Mouse (Mus musculus): Measurements from ENCODE around the gene Ankrd61.

The Ankrd61 gene

DNA sequence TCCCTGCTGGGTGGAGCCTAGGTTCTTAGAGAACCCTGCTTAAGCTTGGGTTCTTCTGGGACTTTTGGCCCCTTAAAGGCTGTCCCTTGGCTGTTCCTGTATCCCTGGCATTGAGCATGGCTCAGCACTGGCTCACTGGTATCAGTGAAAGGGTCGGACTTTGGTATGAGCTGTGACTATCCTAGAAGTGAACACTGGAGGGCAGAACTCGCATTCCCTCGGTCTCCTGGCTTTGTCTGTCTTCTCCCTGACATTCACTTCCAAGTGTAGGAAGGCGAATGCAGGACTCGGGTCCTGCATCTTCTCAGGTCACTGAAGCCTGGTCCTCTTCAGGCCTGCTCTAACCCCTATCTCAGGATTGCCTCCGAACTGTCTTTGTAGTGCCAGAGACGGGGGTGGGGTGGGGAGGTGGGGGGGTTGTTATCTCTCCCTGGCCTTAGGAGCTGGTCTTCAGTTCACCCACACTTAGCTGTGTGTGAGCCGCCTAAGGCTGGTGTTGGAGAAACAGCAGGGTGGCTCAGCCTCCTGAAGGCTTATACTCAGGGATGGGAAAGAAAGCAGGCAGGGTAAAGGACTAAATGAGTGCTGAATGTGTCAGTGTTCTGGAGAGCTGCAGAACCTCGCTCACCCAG lies 5.1 kb downstream of the Ankrd61 start:
- no peak for DNase-seq

DNA sequence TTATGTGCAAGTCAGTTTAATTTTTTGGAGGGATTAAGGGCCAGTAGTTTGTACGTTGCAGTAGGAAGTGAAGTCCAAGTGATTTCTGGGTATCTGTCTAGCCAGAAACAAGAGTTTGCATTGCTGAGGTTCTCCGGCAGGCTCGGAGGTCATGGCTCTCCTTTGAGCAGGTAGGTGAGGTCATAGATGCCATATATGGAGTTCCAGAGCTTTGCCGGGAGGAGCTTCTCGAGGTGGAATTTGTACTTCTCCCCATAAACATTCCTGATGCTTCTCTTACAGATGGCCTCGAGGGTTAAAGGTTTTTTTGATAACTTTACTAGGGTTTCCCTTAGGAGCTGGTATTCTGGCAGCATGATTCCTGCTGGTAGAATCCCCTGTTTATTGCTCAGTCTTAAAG lies 6.7 kb downstream of the Ankrd61 start:
- DNase-seq, result no peak

DNA sequence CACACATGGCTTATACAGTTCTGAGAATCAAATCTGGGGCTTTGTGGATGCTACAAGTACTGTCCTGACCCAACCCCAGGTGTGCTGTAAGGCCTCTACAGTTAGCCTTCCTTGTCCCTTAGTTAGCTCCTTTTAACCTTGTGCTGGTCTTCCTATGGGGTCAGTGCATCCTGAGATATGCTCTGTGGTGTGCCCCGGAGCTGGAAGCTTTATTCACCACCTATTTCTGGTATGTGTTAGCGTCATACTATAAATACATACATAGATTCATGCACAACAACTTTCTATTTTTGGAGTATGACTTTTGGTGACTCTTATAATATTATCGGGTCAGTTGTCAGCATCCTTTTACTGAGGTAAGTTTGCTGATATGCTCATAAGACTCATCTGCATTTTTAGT lies 12.2 kb downstream of the Ankrd61 start:
- DNase-seq, result no peak

DNA sequence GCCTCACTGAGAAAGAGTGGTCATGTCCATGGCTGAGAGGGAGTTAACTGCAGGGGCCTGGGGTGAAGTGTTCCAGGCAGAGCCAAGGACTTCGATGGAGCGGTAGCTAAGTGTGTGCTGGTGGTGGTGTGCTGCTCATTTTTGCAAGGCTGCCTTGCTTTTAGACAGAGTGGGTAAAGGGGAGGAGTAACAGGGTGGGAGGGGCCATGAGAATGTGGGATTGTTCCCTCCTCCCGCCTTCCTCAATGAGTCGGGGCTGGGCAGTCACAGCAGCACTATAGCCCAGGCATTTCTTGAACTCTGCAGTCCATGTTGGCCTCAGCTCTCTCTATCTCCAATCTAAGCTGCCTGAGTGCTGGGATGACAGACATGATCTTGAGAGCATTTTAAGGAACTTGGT lies 22.9 kb downstream of the Ankrd61 start:
- no peak for DNase-seq

DNA sequence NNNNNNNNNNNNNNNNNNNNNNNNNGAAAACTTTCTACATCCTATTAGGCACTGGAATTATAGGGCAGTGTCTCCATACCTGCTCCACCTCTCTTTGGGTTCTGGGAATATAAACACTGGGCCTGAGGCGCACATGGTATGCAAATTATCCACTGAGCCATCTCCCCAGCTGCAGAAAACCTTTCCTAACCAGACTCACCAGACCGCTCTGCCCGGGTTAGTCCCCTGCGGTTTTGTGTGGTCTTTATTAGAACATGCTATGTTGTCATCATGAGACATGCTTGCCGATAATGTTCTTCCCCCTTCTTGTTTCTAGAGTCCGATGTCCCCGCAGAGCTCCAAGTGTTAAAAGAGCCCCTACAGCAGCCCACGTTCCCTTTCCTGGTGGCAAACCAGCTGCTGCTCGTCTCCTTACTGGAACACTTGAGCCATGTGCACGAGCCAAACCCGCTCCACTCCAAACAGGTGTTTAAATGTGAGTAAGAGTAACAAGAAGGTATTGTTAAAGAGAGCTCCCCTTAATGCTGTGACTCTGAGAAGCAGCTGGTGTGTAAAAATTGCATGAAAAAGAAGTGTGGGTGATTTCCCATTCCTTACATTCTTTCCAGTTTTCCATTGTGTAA lies 25.8 kb downstream of the Ankrd61 start:
- DNase-seq, result no peak

Data from kidney, postnatal 4 days (tissue).